Mouse (Mus musculus) cerebellum, postnatal 25 days (tissue): Measurements from ENCODE around the gene Dzip1.

ENCODE experiments used
- DNase-seq, 2 experiments: peaks; one replicate each; pipeline ENCODE4 v3.0.0; 2021; ENCODE audit warnings: mixed read lengths in 2 of 2

The Dzip1 gene

GRCm38 (mm10) chr14:118924673-118925615, at the start of gene Dzip1:
TSS of gene Dzip1 (minus strand) at chr14:118925460.
- DNase-seq, result peak; percentile 69 to 74

GRCm38 (mm10) chr14:118972268-118972667, 47.0 kb upstream of the Dzip1 start:
- no peak for DNase-seq

GRCm38 (mm10) chr14:118967646-118968045, 42.4 kb upstream of the Dzip1 start:
- no peak for DNase-seq

- no peak for DNase-seq
Observed at GRCm38 (mm10) chr14:118965356-118966000, 40.2 kb upstream of the Dzip1 start.

GRCm38 (mm10) chr14:118958010-118958409, 32.8 kb upstream of the Dzip1 start:
- no peak for DNase-seq

GRCm38 (mm10) chr14:118951912-118952583, 26.8 kb upstream of the Dzip1 start:
- DNase-seq, result peak in 1 of 2 experiments; percentile 26

GRCm38 (mm10) chr14:118948841-118949240, 23.6 kb upstream of the Dzip1 start:
- no peak for DNase-seq

GRCm38 (mm10) chr14:118944702-118945101, 19.4 kb upstream of the Dzip1 start:
- DNase-seq, result no peak

- peak; percentile 38 to 45 for DNase-seq
Observed at GRCm38 (mm10) chr14:118942076-118942475, 16.8 kb upstream of the Dzip1 start.

GRCm38 (mm10) chr14:118940796-118941495, 15.7 kb upstream of the Dzip1 start:
- DNase-seq, result no peak

- DNase-seq, result peak in 1 of 2 experiments; percentile 19
Observed at GRCm38 (mm10) chr14:118938551-118938950, 13.3 kb upstream of the Dzip1 start.

GRCm38 (mm10) chr14:118937533-118938492, 12.6 kb upstream of the Dzip1 start, which contains the start of gene Dnajc3:
TSS of gene Dnajc3 (plus strand) at chr14:118937976.
- peak; percentile 100 for DNase-seq

GRCm38 (mm10) chr14:118936952-118937351, 11.7 kb upstream of the Dzip1 start:
- DNase-seq, result no peak

GRCm38 (mm10) chr14:118936236-118936635, 11.0 kb upstream of the Dzip1 start:
- DNase-seq, result no peak

- no peak for DNase-seq
Observed at GRCm38 (mm10) chr14:118934686-118935085, 9.4 kb upstream of the Dzip1 start.

- DNase-seq, result no peak
Observed at GRCm38 (mm10) chr14:118932956-118933355, 7.7 kb upstream of the Dzip1 start.

GRCm38 (mm10) chr14:118931181-118931580, 5.9 kb upstream of the Dzip1 start:
- no peak for DNase-seq

- no peak for DNase-seq
Observed at GRCm38 (mm10) chr14:118930777-118931176, 5.5 kb upstream of the Dzip1 start.

- DNase-seq, result no peak
Observed at GRCm38 (mm10) chr14:118929779-118930178, 4.5 kb upstream of the Dzip1 start.

- DNase-seq, result no peak
Observed at GRCm38 (mm10) chr14:118928565-118928964, 3.3 kb upstream of the Dzip1 start.

- DNase-seq, result peak; percentile 56 to 67
Observed at GRCm38 (mm10) chr14:118922667-118923184, 2.5 kb downstream of the Dzip1 start.
